ENCODE assay signal across 22 mouse cellular contexts in the genomic region with DNA sequence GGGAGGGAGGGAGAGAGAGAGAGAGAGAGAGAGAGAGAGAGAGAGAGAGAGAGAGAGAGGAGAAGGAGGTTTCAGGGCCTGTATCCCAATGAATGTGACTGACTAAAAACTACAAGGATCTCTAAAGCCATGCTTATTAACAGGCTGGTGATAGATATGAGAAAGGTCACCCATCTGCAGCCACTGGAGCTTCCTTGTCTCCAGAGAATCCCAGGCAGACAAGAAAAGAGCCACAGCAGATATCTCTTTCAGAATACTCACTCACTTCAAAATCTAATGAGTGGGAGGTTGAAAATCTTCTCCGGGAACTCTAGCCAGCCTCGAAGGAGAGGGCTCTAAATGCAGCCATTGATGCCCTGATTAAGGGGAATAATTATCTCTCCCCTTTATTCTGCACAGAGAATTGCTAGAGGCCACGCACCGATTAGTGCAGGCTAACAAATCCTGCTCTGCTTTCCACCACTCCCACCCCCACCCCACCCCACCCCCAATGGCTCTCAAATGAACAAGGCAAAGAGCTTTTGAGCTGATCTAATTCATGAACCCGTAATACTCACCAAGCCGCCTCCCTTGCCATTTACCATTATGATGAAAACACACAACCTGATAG.
DNase-seq lines count a peak whose midpoint lies in the region; ATAC-seq lines count a peak whose summit lies in the region.
"Had no signal": no experiment of that assay in that cellular context is flagged by ENCODE, and none has a peak within 500 bp of the region (broad histone marks: within the 10 kb centered on the region; RNA-seq: fewer than 3 reads in every experiment).

No protein-coding gene starts in this region.

- peaks cover 4% of the 10 kb centered on the region for H3K9me3 ChIP-seq in midbrain, embryonic 11.5 days (ENCODE audit: control insufficient read depth, low read length)
- no peaks in the 10 kb centered on the region for H3K9me3 ChIP-seq in midbrain, embryonic 16.5 days (replicated peaks; ENCODE audit: control insufficient read depth, low read length, poor library complexity, severe bottlenecking)
- peaks cover 7% of the 10 kb centered on the region for H3K9me3 ChIP-seq in forebrain, embryonic 10.5 days
- H3K9me3 ChIP-seq in hindbrain, embryonic 12.5 days (replicated peaks), result no peaks in the 10 kb centered on the region

- H3K4me3 ChIP-seq in midbrain, embryonic 11.5 days (ENCODE audit: low read depth, low read length), result no peak overlapping the region
- no peak overlapping the region for H3K4me3 ChIP-seq in midbrain, embryonic 16.5 days (ENCODE audit: low read depth, low read length)
- peak overlapping the region; percentile 10; the same call in 1 of the 2 replicates for H3K4me3 ChIP-seq in forebrain, embryonic 10.5 days
- H3K4me3 ChIP-seq in hindbrain, embryonic 12.5 days, result no peak overlapping the region
- H3K4me3 ChIP-seq: heart, embryonic 10.5 days; limb, embryonic 13.5 days; megakaryocyte, embryonic 14.5 days had no signal

- no peaks in the 10 kb centered on the region for H3K36me3 ChIP-seq in midbrain, embryonic 11.5 days (ENCODE audit: control insufficient read depth, insufficient read depth, low read length)
- H3K36me3 ChIP-seq in midbrain, embryonic 16.5 days (ENCODE audit: control insufficient read depth, insufficient read depth, low read length), result no peaks in the 10 kb centered on the region
- H3K36me3 ChIP-seq in forebrain, embryonic 10.5 days (replicated peaks), result no peaks in the 10 kb centered on the region
- no peaks in the 10 kb centered on the region for H3K36me3 ChIP-seq in hindbrain, embryonic 12.5 days
- H3K36me3 ChIP-seq: heart, embryonic 10.5 days; limb, embryonic 13.5 days had no signal

- no peak for DNase-seq in midbrain, embryonic 11.5 days (ENCODE audit: low spot score, missing footprints)
- peak; percentile 35 for DNase-seq in forebrain, embryonic 10.5 days (ENCODE audit: extremely low spot score, low spot score)
- peak; percentile 58 for DNase-seq in retina, embryonic 14.5 days (ENCODE audit: low spot score)
- no peak for DNase-seq in urinary bladder, adult 18-20 months (ENCODE audit: low spot score in 2 of 2)
- DNase-seq in ovary, postnatal 10 days (ENCODE audit: low spot score), result no peak
- DNase-seq in ovary, postnatal 36 days (ENCODE audit: low spot score), result no peak
- DNase-seq: adrenal gland, postnatal 10 days; B cell, adult 2 months; cerebellum, adult 8-10 months; gastrocnemius, postnatal 25 days; heart, postnatal 10 days; kidney, adult 2 months; kidney, postnatal 36 days; layer of hippocampus, adult 9-11 months; lung, postnatal 10 days; spleen, adult 18-20 months had no signal

- H3K27ac ChIP-seq in midbrain, embryonic 11.5 days (ENCODE audit: low read depth, low read length), result peak overlapping the region; percentile 41
- H3K27ac ChIP-seq in midbrain, embryonic 16.5 days (ENCODE audit: low read length), result no peak overlapping the region
- H3K27ac ChIP-seq in forebrain, embryonic 10.5 days, result peak overlapping the region; percentile 77
- H3K27ac ChIP-seq in hindbrain, embryonic 12.5 days, result 0 out of 2 replicates have a peak overlapping the region, but pooled peaks have one; percentile 40
- H3K27ac ChIP-seq: heart, embryonic 10.5 days; limb, embryonic 13.5 days; liver, embryonic 14.5 days had no signal

- H3K27me3 ChIP-seq in midbrain, embryonic 11.5 days (ENCODE audit: control insufficient read depth, insufficient read depth, low read length), result no peaks in the 10 kb centered on the region
- H3K27me3 ChIP-seq in midbrain, embryonic 16.5 days (ENCODE audit: control insufficient read depth, insufficient read depth, low read depth, low read length), result no peaks in the 10 kb centered on the region; the same call in 1 of the 2 replicates
- no peaks in the 10 kb centered on the region; the same call in 1 of the 2 replicates for H3K27me3 ChIP-seq in forebrain, embryonic 10.5 days (ENCODE audit: poor library complexity, severe bottlenecking)
- H3K27me3 ChIP-seq in hindbrain, embryonic 12.5 days, result no peaks in the 10 kb centered on the region
- H3K27me3 ChIP-seq: megakaryocyte, embryonic 14.5 days had no signal

- no peak overlapping the region for H3K9ac ChIP-seq in midbrain, embryonic 11.5 days (ENCODE audit: low read length)
- no peak overlapping the region for H3K9ac ChIP-seq in midbrain, embryonic 16.5 days (ENCODE audit: low read depth, low read length)
- H3K9ac ChIP-seq in hindbrain, embryonic 12.5 days, result no peak overlapping the region
- H3K9ac ChIP-seq: limb, embryonic 13.5 days; liver, embryonic 14.5 days had no signal

- H3K4me2 ChIP-seq in midbrain, embryonic 11.5 days, result peak overlapping the region; percentile 4; the same call in 1 of the 2 replicates
- no peak overlapping the region for H3K4me2 ChIP-seq in midbrain, embryonic 16.5 days (ENCODE audit: low read length)
- no peak overlapping the region for H3K4me2 ChIP-seq in hindbrain, embryonic 12.5 days (replicated peaks)
- H3K4me2 ChIP-seq: limb, embryonic 13.5 days had no signal

- 18% methylated on average over 6 of the region's 6 CpGs for WGBS in midbrain, embryonic 11.5 days
- WGBS in midbrain, embryonic 16.5 days, result 7% methylated on average over 6 of the region's 6 CpGs
- 9% methylated on average over 6 of the region's 6 CpGs for WGBS in forebrain, embryonic 10.5 days
- WGBS in hindbrain, embryonic 12.5 days, result 27% methylated on average over 6 of the region's 6 CpGs

- ATAC-seq in midbrain, embryonic 11.5 days (ENCODE audit: low FRiP score), result peak; percentile 69
- ATAC-seq in midbrain, embryonic 16.5 days, result no peak
- peak; percentile 69 for ATAC-seq in hindbrain, embryonic 12.5 days (ENCODE audit: low FRiP score)

- peaks cover 5% of the 10 kb centered on the region for H3K4me1 ChIP-seq in midbrain, embryonic 11.5 days (ENCODE audit: control insufficient read depth, insufficient read depth, low read length)
- peaks cover 3% of the 10 kb centered on the region; the same call in 1 of the 2 replicates for H3K4me1 ChIP-seq in midbrain, embryonic 16.5 days (ENCODE audit: control insufficient read depth, insufficient read depth, low read length)
- peaks cover 34% of the 10 kb centered on the region for H3K4me1 ChIP-seq in forebrain, embryonic 10.5 days
- peaks cover 8% of the 10 kb centered on the region for H3K4me1 ChIP-seq in hindbrain, embryonic 12.5 days
- H3K4me1 ChIP-seq: heart, embryonic 10.5 days; megakaryocyte, embryonic 14.5 days had no signal

Comparison
In these comparisons a context has a peak if more than half of its experiments do, and no peak if none do; other contexts are left out.
1. DNase-seq: peak in forebrain, embryonic 10.5 days (single experiment) and retina, embryonic 14.5 days (single experiment); none in midbrain, embryonic 11.5 days (single experiment), urinary bladder, adult 18-20 months (0 of 2), ovary, postnatal 10 days (single experiment) and ovary, postnatal 36 days (single experiment).